Mouse (Mus musculus) layer of hippocampus, postnatal 10 days (tissue): ENCODE measurements around the gene Triml1. TPM values are rescaled to one million over a fixed set of nuclear protein-coding genes. Genes with fewer than 3 reads are reported as not detected.

Experiments
- DNase-seq, 2 experiments: peaks; one replicate each; pipeline ENCODE4 v3.0.0; 2021; ENCODE audit warnings: low spot score in 2 of 2
- long read RNA-seq: library from polyadenylated mRNA; stranded (forward); transcript quantifications from one replicate; pipeline ENCODE4 v2.0.0, GENCODE M21; 2023
- total RNA-seq, 2 experiments: library from RNA; stranded (reverse); gene quantifications; 2 replicates each; pipeline ENCODE4 v1.2.3; 2021

The Triml1 gene
- not detected for total RNA-seq
- long read RNA-seq = 0 reads

GRCm38 (mm10) chr8:43141386-43141785, at the start of gene Triml1:
TSS of gene Triml1 (minus strand) at chr8:43141486.
- no peak for DNase-seq

GRCm38 (mm10) chr8:43182281-43182680, 41.0 kb upstream of the Triml1 start:
- DNase-seq = no peak

GRCm38 (mm10) chr8:43180054-43180690, 38.9 kb upstream of the Triml1 start, which contains the start of gene Triml2:
TSS of gene Triml2 (plus strand) at chr8:43180541.
- DNase-seq = no peak

GRCm38 (mm10) chr8:43179189-43179588, 37.9 kb upstream of the Triml1 start:
- DNase-seq = no peak

GRCm38 (mm10) chr8:43178263-43178662, 37.0 kb upstream of the Triml1 start:
- no peak for DNase-seq

GRCm38 (mm10) chr8:43176766-43177486, 35.6 kb upstream of the Triml1 start:
- no peak for DNase-seq

- no peak for DNase-seq
Observed at GRCm38 (mm10) chr8:43169249-43169755, 28.0 kb upstream of the Triml1 start.

GRCm38 (mm10) chr8:43168083-43168482, 26.8 kb upstream of the Triml1 start:
- DNase-seq = no peak

GRCm38 (mm10) chr8:43164453-43164852, 23.2 kb upstream of the Triml1 start:
- no peak for DNase-seq

- DNase-seq = no peak
Observed at GRCm38 (mm10) chr8:43163255-43163654, 22.0 kb upstream of the Triml1 start.

- no peak for DNase-seq
Observed at GRCm38 (mm10) chr8:43149307-43149706, 8.0 kb upstream of the Triml1 start.

- no peak for DNase-seq
Observed at GRCm38 (mm10) chr8:43111205-43111827, 30.0 kb downstream of the Triml1 start.

Other genes starting within 250 kb of the Triml1 start
- under 1 TPM in 1 of 2 experiments, not detected in 1; 0.23 TPM for gene Triml2, start 39.1 kb upstream of the Triml1 start, total RNA-seq
- not detected for gene Zfp42, start 165.5 kb upstream of the Triml1 start, total RNA-seq